Mouse (Mus musculus): ENCODE measurements at regions not wholly inside any gene's neighbourhood (a gene's known extent, or its start where the extent isn't known, plus 50 kb on each side); places are given as distances from the start of the nearest gene placed in this dataset.

- no peak overlapping the region for H3K4me3 ChIP-seq (ENCODE audit: low read depth, low read length)
- H3K9me3 ChIP-seq (ENCODE audit: control insufficient read depth), result no peaks in the 10 kb centered on the region
- TF ChIP-seq CTCF (IDR thresholded peaks at IDR 0.05; ENCODE audit: low read depth), result no peak
- H3K27ac ChIP-seq (ENCODE audit: low read depth, low read length), result no peak overlapping the region
- no peak for ATAC-seq
- no peak overlapping the region for H3K4me2 ChIP-seq (replicated peaks; ENCODE audit: low read depth)
- H3K27me3 ChIP-seq (replicated peaks; ENCODE audit: control insufficient read depth, insufficient read depth, low read length), result no peaks in the 10 kb centered on the region
- no peak overlapping the region for H3K9ac ChIP-seq (ENCODE audit: low read depth, low read length)
- no peaks in the 10 kb centered on the region for H3K36me3 ChIP-seq (ENCODE audit: control insufficient read depth, insufficient read depth)
- WGBS, result 44% methylated on average over 4 of the region's 4 CpGs
- 0 out of 2 replicates have a peak, but pooled peaks cover 2% of the 10 kb centered on the region for H3K4me1 ChIP-seq (replicated peaks; ENCODE audit: control insufficient read depth, insufficient read depth, low read length)
Measured at GRCm38 (mm10) chr3:49686182-49686895, 70.8 kb downstream of the Pcdh18 start.

DNA sequence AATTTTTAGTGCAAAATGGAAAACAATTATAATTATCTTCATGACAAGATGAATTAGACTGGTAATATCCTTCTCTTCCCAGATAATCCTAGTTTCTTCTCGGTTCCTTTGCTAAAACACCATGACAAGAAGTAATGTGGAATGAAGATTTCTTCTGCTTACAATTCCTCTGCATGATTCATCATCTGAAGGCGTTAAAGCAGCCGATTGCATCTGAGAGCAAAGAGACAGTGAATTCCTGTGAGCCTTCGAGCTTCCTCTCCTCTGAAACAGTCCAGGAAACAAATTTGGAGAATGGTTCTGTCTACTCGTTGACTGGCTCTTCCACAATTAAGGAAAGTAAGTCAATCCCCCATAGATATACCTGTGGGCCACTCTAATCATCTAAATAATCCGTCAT, 82.2 kb downstream of the Pcdh18 start:
- Histone ChIP-seq H3K27ac (ENCODE audit: low read depth, low read length) (no peak overlapping the region), H3K4me3 (ENCODE audit: low read depth, low read length) (no peak overlapping the region), H3K4me1 (replicated peaks; ENCODE audit: control insufficient read depth, insufficient read depth, low read length) (no peaks in the 10 kb centered on the region), H3K27me3 (replicated peaks; ENCODE audit: control insufficient read depth, insufficient read depth, low read length) (no peaks in the 10 kb centered on the region), H3K4me2 (replicated peaks; ENCODE audit: low read depth) (no peak overlapping the region), H3K9ac (ENCODE audit: low read depth, low read length) (no peak overlapping the region), H3K9me3 (ENCODE audit: control insufficient read depth) (no peaks in the 10 kb centered on the region), H3K36me3 (ENCODE audit: control insufficient read depth, insufficient read depth) (no peaks in the 10 kb centered on the region)
- no peak for TF ChIP-seq CTCF (IDR thresholded peaks at IDR 0.05; ENCODE audit: low read depth)
- 78% methylated on average over 6 of the region's 6 CpGs for WGBS
- no peak for ATAC-seq

- TF ChIP-seq CTCF (IDR thresholded peaks at IDR 0.05; ENCODE audit: low read depth), result no peak
- Histone ChIP-seq H3K4me1 (replicated peaks; ENCODE audit: control insufficient read depth, insufficient read depth, low read length) (no peaks in the 10 kb centered on the region), H3K27me3 (replicated peaks; ENCODE audit: control insufficient read depth, insufficient read depth, low read length) (no peaks in the 10 kb centered on the region), H3K4me2 (replicated peaks; ENCODE audit: low read depth) (no peak overlapping the region), H3K9me3 (ENCODE audit: control insufficient read depth) (no peaks in the 10 kb centered on the region), H3K36me3 (ENCODE audit: control insufficient read depth, insufficient read depth) (no peaks in the 10 kb centered on the region), H3K9ac (ENCODE audit: low read depth, low read length) (no peak overlapping the region), H3K4me3 (ENCODE audit: low read depth, low read length) (no peak overlapping the region), H3K27ac (ENCODE audit: low read depth, low read length) (no peak overlapping the region)
- no peak for ATAC-seq
- WGBS, result 32% methylated on average over 2 of the region's 2 CpGs
Measured at GRCm38 (mm10) chr3:49672685-49673184, 84.4 kb downstream of the Pcdh18 start.

DNA sequence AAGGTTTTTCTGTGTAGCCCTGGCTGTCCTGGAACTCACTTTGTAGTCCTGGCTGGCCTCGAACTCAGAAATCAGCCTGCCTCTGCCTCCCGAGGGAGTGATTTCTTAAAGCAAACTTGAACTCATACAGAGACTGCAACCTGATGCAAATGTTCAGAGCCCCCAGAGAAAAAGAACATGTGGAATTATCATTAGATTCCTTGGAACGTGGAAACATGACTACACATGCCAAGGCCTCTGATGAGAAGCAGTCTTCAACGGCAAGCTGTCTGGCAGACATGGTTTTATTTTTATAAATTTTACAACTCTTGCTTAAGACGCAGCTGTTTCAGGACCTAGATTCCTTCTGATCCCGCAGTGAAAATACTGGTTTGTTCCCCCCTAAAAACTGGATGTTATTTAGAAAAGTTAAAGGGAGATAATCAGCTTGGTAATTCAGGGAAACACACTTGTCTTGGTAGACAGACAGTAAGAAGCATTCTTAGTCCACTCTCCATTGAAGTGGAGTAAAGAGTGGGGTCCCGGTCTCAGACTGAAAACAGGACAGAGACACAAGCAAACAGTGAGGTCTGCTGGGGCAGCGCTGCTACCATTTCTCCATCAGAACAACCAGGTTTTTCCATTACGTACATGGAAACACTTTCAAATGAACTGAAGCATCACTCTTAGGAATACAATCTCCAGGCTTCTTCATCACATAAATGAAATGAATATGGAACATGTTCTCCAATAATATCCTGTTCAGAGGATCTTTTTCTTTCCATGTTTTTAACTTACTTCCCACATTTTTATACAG, 89.4 kb downstream of the Pcdh18 start:
- H3K36me3 ChIP-seq (ENCODE audit: control insufficient read depth, insufficient read depth), result no peaks in the 10 kb centered on the region
- 81% methylated on average over 9 of the region's 9 CpGs for whole genome bisulfite sequencing

GRCm38 (mm10) chr3:49666516-49666915, 90.6 kb downstream of the Pcdh18 start:
- no peak for ATAC-seq
- Histone ChIP-seq H3K4me3 (ENCODE audit: low read depth, low read length) (no peak overlapping the region), H3K4me2 (replicated peaks; ENCODE audit: low read depth) (no peak overlapping the region), H3K9me3 (ENCODE audit: control insufficient read depth) (no peaks in the 10 kb centered on the region), H3K9ac (ENCODE audit: low read depth, low read length) (no peak overlapping the region), H3K27ac (ENCODE audit: low read depth, low read length) (no peak overlapping the region), H3K4me1 (replicated peaks; ENCODE audit: control insufficient read depth, insufficient read depth, low read length) (no peaks in the 10 kb centered on the region), H3K27me3 (replicated peaks; ENCODE audit: control insufficient read depth, insufficient read depth, low read length) (no peaks in the 10 kb centered on the region), H3K36me3 (ENCODE audit: control insufficient read depth, insufficient read depth) (no peaks in the 10 kb centered on the region)
- 76% methylated on average over 2 of the region's 2 CpGs for WGBS
- TF ChIP-seq CTCF (IDR thresholded peaks at IDR 0.05; ENCODE audit: low read depth), result no peak

More for the DNA sequence above, 89.4 kb downstream of the Pcdh18 start:
- ATAC-seq, result no peak
- H3K4me1 ChIP-seq (replicated peaks; ENCODE audit: control insufficient read depth, insufficient read depth, low read length), result no peaks in the 10 kb centered on the region
- no peak for TF ChIP-seq CTCF (IDR thresholded peaks at IDR 0.05; ENCODE audit: low read depth)
- no peak overlapping the region for H3K9ac ChIP-seq (ENCODE audit: low read depth, low read length)
- H3K27ac ChIP-seq (ENCODE audit: low read depth, low read length), result no peak overlapping the region
- no peak overlapping the region for H3K4me3 ChIP-seq (ENCODE audit: low read depth, low read length)
- no peak overlapping the region for H3K4me2 ChIP-seq (replicated peaks; ENCODE audit: low read depth)
- H3K27me3 ChIP-seq (replicated peaks; ENCODE audit: control insufficient read depth, insufficient read depth, low read length), result no peaks in the 10 kb centered on the region
- H3K9me3 ChIP-seq (ENCODE audit: control insufficient read depth), result no peaks in the 10 kb centered on the region

DNA sequence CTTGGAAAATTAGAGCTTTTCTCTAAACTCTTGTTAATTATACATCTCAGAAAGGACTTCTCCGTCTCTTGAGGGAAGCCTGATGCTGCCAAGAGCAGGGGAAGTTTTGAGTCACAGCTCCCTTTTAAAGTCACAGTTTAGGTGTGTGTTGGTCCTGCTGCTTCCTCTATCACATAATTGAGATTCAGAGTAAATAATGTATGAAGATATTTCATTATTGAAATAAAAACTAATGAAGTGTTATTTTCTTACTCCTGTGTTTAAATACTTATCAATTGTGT, 108.3 kb downstream of the Pcdh18 start:
- no peak overlapping the region for H3K4me2 ChIP-seq (replicated peaks; ENCODE audit: low read depth)
- H3K9ac ChIP-seq (ENCODE audit: low read depth, low read length), result no peak overlapping the region
- ATAC-seq, result no peak
- no peak overlapping the region for H3K4me3 ChIP-seq (ENCODE audit: low read depth, low read length)
- 52% methylated on average over 1 of the region's 1 CpGs for whole genome bisulfite sequencing
- TF ChIP-seq CTCF (IDR thresholded peaks at IDR 0.05; ENCODE audit: low read depth), result no peak
- H3K27me3 ChIP-seq (replicated peaks; ENCODE audit: control insufficient read depth, insufficient read depth, low read length), result no peaks in the 10 kb centered on the region
- H3K9me3 ChIP-seq (ENCODE audit: control insufficient read depth), result no peaks in the 10 kb centered on the region
- H3K36me3 ChIP-seq (ENCODE audit: control insufficient read depth, insufficient read depth), result no peaks in the 10 kb centered on the region
- no peak overlapping the region for H3K27ac ChIP-seq (ENCODE audit: low read depth, low read length)
- no peaks in the 10 kb centered on the region for H3K4me1 ChIP-seq (replicated peaks; ENCODE audit: control insufficient read depth, insufficient read depth, low read length)

Measured in intestine, postnatal 0 days (tissue).